Mouse (Mus musculus): ENCODE measurements around the gene Dnajc7. TPM values are rescaled to one million over a fixed set of nuclear protein-coding genes. Genes with fewer than 3 reads are reported as not detected.

The Dnajc7 gene
- total and polyA plus RNA-seq, 2 experiments from 2014 or later: 67.1 to 234 TPM

GRCm38 (mm10) chr11:100628862-100629352 lies 8.9 kb upstream of the Dnajc7 start:
- TF ChIP-seq CTCF (IDR thresholded peaks at IDR 0.05): no peak
- H3K9ac ChIP-seq (replicated peaks; ENCODE audit: low read length, poor library complexity, severe bottlenecking): 0 out of 2 replicates have a peak overlapping the region, but pooled peaks have one; percentile 39

DNA sequence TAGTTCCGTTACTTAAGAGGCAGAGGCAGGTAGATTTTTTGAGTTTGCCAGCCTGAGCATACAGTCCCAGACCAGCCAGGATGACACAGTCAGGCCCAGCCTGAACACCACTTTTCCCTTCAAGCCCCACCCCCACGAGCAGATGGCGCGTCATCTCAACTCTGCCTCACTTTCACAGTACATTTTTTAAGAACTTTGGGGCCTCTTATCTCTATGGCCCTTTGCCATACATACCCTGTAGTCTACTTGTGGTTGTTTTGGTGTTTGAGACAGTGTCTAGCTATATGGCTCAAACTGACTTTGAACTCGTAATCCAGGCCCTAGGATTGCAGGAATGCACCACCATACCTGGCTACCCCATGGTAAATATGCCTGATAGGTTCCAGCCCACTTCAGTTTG lies 8.1 kb upstream of the Dnajc7 start:
- Histone ChIP-seq H3K4me2 (ENCODE audit: low read depth, low read length, poor library complexity, severe bottlenecking) (no peak overlapping the region), H3K9ac (replicated peaks; ENCODE audit: low read length, poor library complexity, severe bottlenecking) (no peak overlapping the region), H3K27ac (ENCODE audit: low read depth, low read length) (no peak overlapping the region), H3K4me1 (ENCODE audit: insufficient read depth, low read length) (no peaks in the 10 kb centered on the region; the same call in 1 of the 2 replicates), H3K4me3 (ENCODE audit: low read depth, low read length) (no peak overlapping the region), H3K9me3 (ENCODE audit: low read length) (no peaks in the 10 kb centered on the region), H3K27me3 (ENCODE audit: insufficient read depth, low read length) (no peaks in the 10 kb centered on the region), H3K36me3 (ENCODE audit: insufficient read depth, low read length) (peaks cover 13% of the 10 kb centered on the region)
- no peak for ATAC-seq (ENCODE audit: low FRiP score)
- no peak for TF ChIP-seq CTCF (IDR thresholded peaks at IDR 0.05)
- DNase-seq (ENCODE audit: low spot score): no peak
- WGBS: 93% methylated on average over 5 of the region's 5 CpGs

More at GRCm38 (mm10) chr11:100628862-100629352, 8.9 kb upstream of the Dnajc7 start:
- Histone ChIP-seq H3K9me3 (ENCODE audit: low read length) (no peaks in the 10 kb centered on the region), H3K4me2 (ENCODE audit: low read depth, low read length, poor library complexity, severe bottlenecking) (no peak overlapping the region), H3K27me3 (ENCODE audit: insufficient read depth, low read length) (no peaks in the 10 kb centered on the region), H3K4me1 (ENCODE audit: insufficient read depth, low read length) (no peaks in the 10 kb centered on the region; the same call in 1 of the 2 replicates), H3K27ac (ENCODE audit: low read depth, low read length) (no peak overlapping the region), H3K4me3 (ENCODE audit: low read depth, low read length) (no peak overlapping the region), H3K36me3 (ENCODE audit: insufficient read depth, low read length) (peaks cover 13% of the 10 kb centered on the region)
- WGBS: 43% methylated on average over 13 of the region's 13 CpGs
- ATAC-seq (ENCODE audit: low FRiP score): no peak
- DNase-seq (ENCODE audit: low spot score): peak; percentile 68

DNA sequence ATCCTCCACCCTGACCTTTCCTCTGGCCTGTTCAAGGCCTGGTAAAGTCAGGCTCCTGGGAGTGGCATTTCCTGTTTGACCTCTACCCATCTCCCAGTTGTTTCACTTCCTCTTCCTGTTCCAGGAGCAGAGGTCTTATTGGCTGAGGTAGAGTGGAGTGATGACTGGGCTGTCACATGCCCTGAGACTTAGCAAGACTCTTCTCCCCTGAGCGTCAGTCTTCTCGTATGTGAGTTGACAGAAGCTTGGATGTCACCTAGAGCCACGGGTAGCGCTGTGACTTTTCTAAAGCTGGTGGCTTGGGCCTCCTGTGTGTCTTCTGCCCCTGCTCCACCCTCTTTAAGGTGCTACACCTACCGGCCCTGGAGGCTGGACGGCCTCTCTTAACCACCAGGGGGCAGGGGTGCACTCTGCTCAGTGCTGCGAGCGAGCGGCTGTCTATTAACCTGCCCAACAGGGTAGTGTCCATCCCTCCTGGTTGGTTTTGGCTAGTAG lies 6.8 kb upstream of the Dnajc7 start:
- ATAC-seq (ENCODE audit: low FRiP score) (0 out of 2 replicates have a peak, but pooled peaks have one; percentile 55), DNase-seq (ENCODE audit: low spot score) (peak; percentile 69)
- TF ChIP-seq CTCF (IDR thresholded peaks at IDR 0.05): peak; percentile 84
- WGBS: 20% methylated on average over 9 of the region's 9 CpGs
- Histone ChIP-seq H3K9ac (replicated peaks; ENCODE audit: low read length, poor library complexity, severe bottlenecking) (no peak overlapping the region), H3K4me1 (ENCODE audit: insufficient read depth, low read length) (no peaks in the 10 kb centered on the region; the same call in 1 of the 2 replicates), H3K36me3 (ENCODE audit: insufficient read depth, low read length) (peaks cover 13% of the 10 kb centered on the region), H3K27me3 (ENCODE audit: insufficient read depth, low read length) (no peaks in the 10 kb centered on the region), H3K4me3 (ENCODE audit: low read depth, low read length) (no peak overlapping the region), H3K9me3 (ENCODE audit: low read length) (no peaks in the 10 kb centered on the region), H3K4me2 (ENCODE audit: low read depth, low read length, poor library complexity, severe bottlenecking) (no peak overlapping the region), H3K27ac (ENCODE audit: low read depth, low read length) (no peak overlapping the region)

DNA sequence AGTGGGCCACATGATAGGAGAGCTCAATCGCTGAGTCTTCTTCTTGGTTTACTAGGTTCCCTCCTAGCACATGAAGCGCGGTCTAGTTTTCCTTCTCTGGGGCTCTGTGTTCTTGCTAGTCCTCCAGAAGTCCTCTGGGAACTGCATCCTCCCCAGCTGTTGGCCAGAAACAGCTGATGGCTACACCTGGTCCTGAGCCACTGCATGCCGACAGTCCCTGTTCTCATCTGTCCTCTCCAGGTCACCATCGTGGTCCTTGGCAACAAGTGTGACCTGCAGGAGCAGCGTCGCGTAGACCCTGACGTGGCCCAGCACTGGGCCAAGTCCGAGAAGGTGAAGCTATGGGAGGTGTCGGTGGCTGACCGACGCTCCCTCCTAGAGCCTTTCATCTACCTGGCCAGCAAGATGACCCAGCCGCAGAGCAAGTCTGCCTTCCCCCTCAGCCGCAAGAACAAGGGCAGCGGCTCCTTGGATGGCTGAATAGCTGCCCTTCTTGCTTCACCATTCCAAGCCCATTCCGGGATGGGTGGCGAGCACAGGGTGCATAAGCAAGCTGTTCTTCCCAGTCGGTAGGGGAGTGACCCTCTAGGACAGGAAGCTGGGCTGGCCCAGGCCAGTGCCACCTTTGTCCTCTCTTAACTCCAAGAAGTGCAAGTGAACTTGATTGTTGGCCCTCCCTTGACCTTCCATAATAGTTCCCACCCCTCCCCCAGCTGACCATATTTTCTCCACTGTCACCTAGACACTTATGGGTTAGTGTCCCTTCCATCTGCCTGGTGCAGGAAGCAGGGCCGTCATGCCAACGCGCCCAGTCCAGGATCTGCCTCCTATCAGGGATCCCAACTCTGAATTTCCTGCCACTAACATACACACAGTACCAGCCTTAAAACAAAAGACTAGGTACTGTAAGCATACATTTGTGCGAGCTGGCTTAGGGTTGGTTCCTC lies 6.1 kb upstream of the Dnajc7 start:
- H3K9ac ChIP-seq (replicated peaks; ENCODE audit: low read length, poor library complexity, severe bottlenecking): no peak overlapping the region
- H3K4me2 ChIP-seq (ENCODE audit: low read depth, low read length, poor library complexity, severe bottlenecking): no peak overlapping the region
- WGBS: 94% methylated on average over 23 of the region's 23 CpGs
- no peaks in the 10 kb centered on the region; the same call in 1 of the 2 replicates for H3K4me1 ChIP-seq (ENCODE audit: insufficient read depth, low read length)
- no peak for TF ChIP-seq CTCF (IDR thresholded peaks at IDR 0.05)
- ATAC-seq (ENCODE audit: low FRiP score): no peak
- H3K27ac ChIP-seq (ENCODE audit: low read depth, low read length): no peak overlapping the region
- H3K36me3 ChIP-seq (ENCODE audit: insufficient read depth, low read length): peaks cover 13% of the 10 kb centered on the region
- no peaks in the 10 kb centered on the region for H3K9me3 ChIP-seq (ENCODE audit: low read length)
- DNase-seq (ENCODE audit: low spot score): no peak
- no peak overlapping the region for H3K4me3 ChIP-seq (ENCODE audit: low read depth, low read length)
- no peaks in the 10 kb centered on the region for H3K27me3 ChIP-seq (ENCODE audit: insufficient read depth, low read length)

DNA sequence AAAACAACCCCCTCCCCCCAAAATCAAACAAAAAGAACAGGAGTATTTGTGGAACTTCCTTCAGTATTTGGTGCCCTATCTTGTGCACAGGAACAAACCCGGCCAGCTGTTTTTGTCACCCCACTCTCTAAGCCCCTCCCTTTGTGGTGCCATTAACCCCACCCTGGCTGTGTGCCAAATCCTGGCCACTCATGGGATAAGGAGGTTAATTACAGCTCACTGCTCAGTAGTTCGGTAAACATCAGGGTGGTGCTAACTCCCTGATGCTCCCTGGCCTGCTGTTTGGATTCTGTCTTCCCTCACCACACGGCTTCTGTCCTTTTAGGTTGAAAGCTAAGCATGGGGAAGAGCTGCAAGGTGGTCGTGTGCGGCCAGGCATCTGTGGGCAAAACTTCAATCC lies 3.9 kb upstream of the Dnajc7 start:
- H3K9ac ChIP-seq (replicated peaks; ENCODE audit: low read length, poor library complexity, severe bottlenecking): 0 out of 2 replicates have a peak overlapping the region, but pooled peaks have one; percentile 33
- H3K36me3 ChIP-seq (ENCODE audit: insufficient read depth, low read length): peaks cover 13% of the 10 kb centered on the region
- H3K9me3 ChIP-seq (ENCODE audit: low read length): no peaks in the 10 kb centered on the region
- no peak for TF ChIP-seq CTCF (IDR thresholded peaks at IDR 0.05)
- H3K27ac ChIP-seq (ENCODE audit: low read depth, low read length): no peak overlapping the region
- DNase-seq (ENCODE audit: low spot score) (no peak), ATAC-seq (ENCODE audit: low FRiP score) (no peak)
- peak overlapping the region; percentile 76 for H3K4me3 ChIP-seq (ENCODE audit: low read depth, low read length)
- H3K27me3 ChIP-seq (ENCODE audit: insufficient read depth, low read length): no peaks in the 10 kb centered on the region
- H3K4me2 ChIP-seq (ENCODE audit: low read depth, low read length, poor library complexity, severe bottlenecking): peak overlapping the region; percentile 62
- 60% methylated on average over 5 of the region's 5 CpGs for WGBS
- no peaks in the 10 kb centered on the region; the same call in 1 of the 2 replicates for H3K4me1 ChIP-seq (ENCODE audit: insufficient read depth, low read length)
